Mouse (Mus musculus): ENCODE measurements at regions not wholly inside any gene's neighbourhood (a gene's known extent, or its start where the extent isn't known, plus 50 kb on each side); places are given as distances from the start of the nearest gene placed in this dataset.

DNA sequence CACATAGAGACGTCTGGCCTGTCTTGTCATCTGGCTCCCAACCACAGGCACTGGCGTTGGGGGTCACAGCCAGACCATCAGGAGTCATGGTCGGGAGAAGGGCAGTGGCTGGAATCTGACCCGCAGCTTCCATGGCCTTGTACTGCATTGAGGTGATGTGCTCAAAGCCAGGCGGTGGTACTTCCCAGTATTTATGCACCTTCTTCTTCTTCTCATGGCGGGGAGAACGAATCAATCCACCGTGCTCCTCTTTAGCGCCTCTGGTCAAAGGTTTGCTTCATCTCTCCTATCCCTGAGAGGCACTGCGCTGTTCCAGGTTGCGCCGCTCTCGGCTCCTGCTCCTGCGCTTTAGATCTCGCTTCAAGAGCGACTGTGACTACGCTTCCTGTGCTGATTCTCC, 374.8 kb downstream of the Pcdh18 start:
- no peak for ATAC-seq (replicated peaks; ENCODE audit: low read depth, poor library complexity, severe bottlenecking)

DNA sequence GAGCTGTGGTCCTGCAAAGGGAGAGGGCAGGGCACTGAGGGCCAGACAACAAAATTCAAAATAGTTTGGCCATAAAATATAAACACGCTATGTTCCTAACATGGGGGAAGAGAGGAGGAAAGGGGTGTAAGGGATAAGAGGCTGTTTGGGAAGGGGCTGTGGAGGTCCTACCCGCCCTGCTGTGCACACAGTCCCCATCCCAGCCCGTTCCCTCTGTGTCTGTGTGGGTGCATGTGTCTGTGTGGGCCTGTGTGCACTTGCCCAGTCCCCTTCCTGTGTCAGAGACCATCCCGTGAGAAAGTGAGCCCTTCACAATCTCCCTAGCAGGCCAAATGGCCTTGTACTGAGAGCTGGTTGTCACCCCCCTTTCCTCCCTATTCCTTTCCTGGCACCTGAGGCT, 379.6 kb downstream of the Pcdh18 start:
- 0 out of 2 replicates have a peak, but pooled peaks have one; percentile 32 for ATAC-seq (replicated peaks; ENCODE audit: low read depth, poor library complexity, severe bottlenecking)
